Mouse (Mus musculus): ENCODE measurements around the gene Slc47a2.

GRCm38 (mm10) chr11:61364096-61364495, 21.4 kb upstream of the Slc47a2 start:
- TF ChIP-seq CTCF (IDR thresholded peaks at IDR 0.05; ENCODE audit: control insufficient read depth, insufficient read depth, insufficient replicate concordance, low read depth, low read length): no peak
- TF ChIP-seq POLR2A (IDR thresholded peaks at IDR 0.05; ENCODE audit: control insufficient read depth, low read depth, low read length): no peak
